Mouse (Mus musculus): ENCODE results near the gene Npas4. TPM values are rescaled to one million over a fixed set of nuclear protein-coding genes. Genes with fewer than 3 reads are reported as not detected.
"Not testable (repeated sequence)": the region's sequence is repeated elsewhere in the genome, so short reads cannot be mapped to it uniquely, and the experiment has no call there.

Npas4 gene
- polyA plus RNA-seq, 1 experiment from 2014 or later = not detected

DNA sequence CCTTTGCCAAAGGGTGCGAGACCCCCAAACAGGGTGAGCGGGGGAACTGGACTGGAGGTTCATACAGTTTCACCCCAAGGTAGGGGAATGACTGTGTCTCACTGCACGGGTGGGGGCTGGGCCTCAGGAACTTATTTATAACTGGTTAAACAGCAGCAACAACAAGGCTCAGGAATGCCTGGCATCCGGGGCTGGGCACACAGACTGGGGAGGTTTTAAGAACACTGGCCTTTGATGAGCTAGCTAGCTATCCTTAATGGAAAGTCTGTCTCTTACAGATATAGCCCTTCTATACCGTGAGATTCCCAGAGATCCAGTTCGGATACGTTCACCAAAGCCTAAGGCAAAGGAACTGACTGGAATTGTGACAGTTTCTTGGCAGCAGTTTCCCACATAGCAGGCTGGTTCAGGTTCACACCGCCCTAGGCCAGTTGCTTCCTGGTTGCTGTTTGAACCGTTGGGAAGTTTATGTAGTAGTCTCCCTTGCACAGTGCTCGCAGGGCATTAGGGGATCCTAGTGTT lies 26.2 kb upstream of the Npas4 start:
- no peak for DNase-seq (ENCODE audit: extremely low spot score, low spot score)
- Histone ChIP-seq H3K36me3 (replicated peaks) (no peaks in the 10 kb centered on the region), H3K4me1 (peaks cover 9% of the 10 kb centered on the region), H3K27ac (no peak overlapping the region), H3K9me3 (no peaks in the 10 kb centered on the region), H3K4me3 (peak overlapping the region; percentile 19; the same call in 1 of the 2 replicates), H3K27me3 (ENCODE audit: poor library complexity, severe bottlenecking) (no peaks in the 10 kb centered on the region)
- 56% methylated on average over 10 of the region's 10 CpGs for WGBS

DNA sequence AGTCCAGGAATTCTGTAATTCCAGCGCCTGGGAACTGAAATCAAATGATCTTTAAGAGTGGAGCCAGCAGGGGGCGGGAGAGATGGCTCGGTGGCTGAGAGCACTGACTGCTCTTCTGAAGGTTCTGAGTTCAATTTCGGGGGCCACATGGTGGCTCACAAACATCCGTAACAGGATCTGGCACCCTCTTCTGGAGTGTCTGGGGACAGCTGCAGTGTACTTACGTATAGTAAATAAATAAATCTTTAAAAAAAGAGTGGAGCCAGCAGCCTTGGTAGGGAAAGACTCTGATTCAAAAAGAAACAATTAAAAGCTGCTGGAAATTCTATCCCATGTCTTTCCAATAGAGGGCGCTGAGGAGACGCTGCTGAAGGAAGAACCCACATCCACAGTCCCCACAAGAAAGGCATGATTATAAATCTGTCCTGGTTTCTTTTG lies 24.9 kb upstream of the Npas4 start:
- WGBS = 18% methylated on average over 8 of the region's 8 CpGs
- DNase-seq (ENCODE audit: extremely low spot score, low spot score) = no peak
- Histone ChIP-seq H3K27ac (no peak overlapping the region), H3K4me1 (peaks cover 9% of the 10 kb centered on the region), H3K4me3 (no peak overlapping the region), H3K36me3 (replicated peaks) (no peaks in the 10 kb centered on the region), H3K9me3 (no peaks in the 10 kb centered on the region), H3K27me3 (ENCODE audit: poor library complexity, severe bottlenecking) (no peaks in the 10 kb centered on the region)

DNA sequence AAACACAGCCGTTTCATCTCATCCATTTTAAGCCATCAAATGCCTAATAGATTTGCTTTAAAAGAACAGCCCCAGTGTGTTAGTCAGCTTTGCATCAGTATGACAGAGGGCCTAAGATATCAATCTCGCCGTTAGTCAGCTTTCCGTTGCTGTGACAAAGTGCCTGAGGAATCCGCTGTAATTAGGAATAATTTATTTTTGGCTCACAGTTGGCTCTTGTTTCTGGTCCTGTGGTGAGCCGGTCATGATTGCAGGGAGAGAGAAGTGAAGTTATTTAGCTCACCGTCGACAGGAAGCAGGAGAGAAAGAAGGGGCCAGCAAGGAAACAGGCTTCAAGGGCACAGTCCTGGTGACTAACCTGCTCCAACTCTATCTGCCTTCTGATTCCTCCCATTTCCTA lies 23.0 kb upstream of the Npas4 start:
- no peaks in the 10 kb centered on the region for H3K27me3 ChIP-seq (ENCODE audit: poor library complexity, severe bottlenecking)
- WGBS = 84% methylated on average over 8 of the region's 8 CpGs

DNA sequence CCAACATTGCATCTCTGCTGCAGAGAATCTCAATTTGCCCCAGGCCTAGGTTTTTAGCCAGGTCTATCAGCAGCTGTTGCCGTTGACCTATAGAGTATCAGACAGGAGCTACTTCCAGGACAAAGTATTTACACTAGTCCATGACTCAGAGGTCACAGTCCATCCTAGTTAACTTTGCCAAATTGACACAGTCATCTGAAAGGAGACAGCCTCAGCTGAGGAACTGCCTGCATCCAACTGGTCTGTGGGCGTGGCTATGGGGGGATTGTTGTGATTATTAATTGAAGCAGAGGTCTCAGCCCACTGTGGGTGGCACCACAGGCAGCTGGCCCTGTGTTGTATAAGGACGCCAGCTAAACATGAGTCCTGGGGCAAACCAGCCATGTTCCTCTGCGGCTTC lies 14.8 kb upstream of the Npas4 start:
- H3K9me3 ChIP-seq = peaks cover 10% of the 10 kb centered on the region
- 74% methylated on average over 4 of the region's 4 CpGs for WGBS
- H3K27me3 ChIP-seq (ENCODE audit: poor library complexity, severe bottlenecking) = peaks cover 17% of the 10 kb centered on the region
- no peak overlapping the region for H3K4me3 ChIP-seq
- peaks cover 16% of the 10 kb centered on the region for H3K4me1 ChIP-seq
- H3K36me3 ChIP-seq (replicated peaks) = no peaks in the 10 kb centered on the region
- no peak for DNase-seq (ENCODE audit: extremely low spot score, low spot score)
- no peak overlapping the region for H3K27ac ChIP-seq

More for the DNA sequence above, 23.0 kb upstream of the Npas4 start:
- H3K27ac ChIP-seq = no peak overlapping the region
- H3K4me1 ChIP-seq = peaks cover 9% of the 10 kb centered on the region
- H3K4me3 ChIP-seq = no peak overlapping the region
- DNase-seq (ENCODE audit: extremely low spot score, low spot score) = no peak
- H3K36me3 ChIP-seq (replicated peaks) = no peaks in the 10 kb centered on the region
- no peaks in the 10 kb centered on the region for H3K9me3 ChIP-seq

DNA sequence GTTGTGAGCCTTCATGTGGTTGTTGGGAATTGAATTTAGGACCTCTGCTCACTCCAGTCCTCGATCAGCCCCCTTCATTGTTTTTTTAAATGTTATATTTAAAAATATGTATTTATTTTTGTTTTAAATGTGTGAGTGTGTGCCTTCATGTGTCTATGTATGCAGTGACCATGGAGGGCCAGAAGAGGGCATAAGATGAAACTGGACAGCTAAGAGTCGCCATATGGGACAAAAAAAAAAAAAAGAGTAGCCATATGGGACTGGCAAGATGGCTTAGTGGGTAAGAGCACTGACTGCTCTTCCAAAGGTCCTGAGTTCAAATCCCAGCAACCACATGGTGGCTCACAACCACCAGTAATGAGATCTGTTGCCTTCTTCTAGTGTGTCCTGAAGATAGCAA lies 13.5 kb upstream of the Npas4 start:
- Histone ChIP-seq H3K27me3 (ENCODE audit: poor library complexity, severe bottlenecking) (peaks cover 30% of the 10 kb centered on the region), H3K4me1 (peaks cover 16% of the 10 kb centered on the region)
- not testable (repeated sequence) for H3K4me3 ChIP-seq; H3K36me3 ChIP-seq (replicated peaks); H3K9me3 ChIP-seq; H3K27ac ChIP-seq; DNase-seq (ENCODE audit: extremely low spot score, low spot score)
- WGBS = 67% methylated on average over 2 of the region's 2 CpGs

DNA sequence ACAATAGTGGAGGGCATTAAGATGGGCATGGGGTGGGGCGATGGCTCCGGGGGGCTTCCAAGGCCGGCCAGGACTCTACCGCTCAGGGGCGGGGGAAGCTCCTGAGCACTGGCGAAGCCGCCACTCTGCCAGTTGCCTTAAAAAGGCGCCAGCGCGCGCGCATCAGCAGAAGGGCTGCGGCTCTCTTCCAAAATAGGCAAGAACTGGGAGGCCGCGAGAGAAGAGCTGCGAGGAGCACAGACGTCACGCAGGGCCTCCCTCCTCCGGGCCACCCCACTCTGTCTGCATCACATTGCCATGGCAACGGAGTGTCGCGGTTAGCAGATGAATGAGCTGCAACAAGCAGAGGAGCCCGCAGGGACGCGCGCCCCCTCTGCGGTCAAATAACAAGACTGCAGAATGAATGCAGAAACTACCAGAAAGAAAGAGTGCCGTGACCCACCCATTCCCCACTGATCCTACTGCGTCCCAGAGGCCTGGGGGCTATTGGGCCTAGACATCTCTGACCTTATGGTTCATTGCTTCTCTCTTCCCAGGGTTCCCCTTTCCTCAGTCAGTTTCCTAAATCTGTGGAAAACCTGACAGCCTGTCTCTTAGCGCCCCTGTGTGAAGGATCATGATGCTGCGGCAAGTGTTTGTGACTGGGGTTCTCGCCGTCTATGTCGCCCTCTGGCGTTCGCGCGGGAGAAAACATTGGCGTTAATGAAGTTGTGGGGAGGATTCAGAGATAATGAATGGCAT lies 11.7 kb upstream of the Npas4 start:
- under 1% methylated on average over 39 of the region's 39 CpGs for WGBS
- H3K27me3 ChIP-seq (ENCODE audit: poor library complexity, severe bottlenecking) = peaks cover 30% of the 10 kb centered on the region
- peaks cover 16% of the 10 kb centered on the region for H3K4me1 ChIP-seq
- H3K27ac ChIP-seq = peak overlapping the region; percentile 73
- peak; percentile 88 for DNase-seq (ENCODE audit: extremely low spot score, low spot score)
- no peaks in the 10 kb centered on the region for H3K36me3 ChIP-seq (replicated peaks)
- H3K9me3 ChIP-seq = peaks cover 6% of the 10 kb centered on the region
- H3K4me3 ChIP-seq = peak overlapping the region; percentile 54

DNA sequence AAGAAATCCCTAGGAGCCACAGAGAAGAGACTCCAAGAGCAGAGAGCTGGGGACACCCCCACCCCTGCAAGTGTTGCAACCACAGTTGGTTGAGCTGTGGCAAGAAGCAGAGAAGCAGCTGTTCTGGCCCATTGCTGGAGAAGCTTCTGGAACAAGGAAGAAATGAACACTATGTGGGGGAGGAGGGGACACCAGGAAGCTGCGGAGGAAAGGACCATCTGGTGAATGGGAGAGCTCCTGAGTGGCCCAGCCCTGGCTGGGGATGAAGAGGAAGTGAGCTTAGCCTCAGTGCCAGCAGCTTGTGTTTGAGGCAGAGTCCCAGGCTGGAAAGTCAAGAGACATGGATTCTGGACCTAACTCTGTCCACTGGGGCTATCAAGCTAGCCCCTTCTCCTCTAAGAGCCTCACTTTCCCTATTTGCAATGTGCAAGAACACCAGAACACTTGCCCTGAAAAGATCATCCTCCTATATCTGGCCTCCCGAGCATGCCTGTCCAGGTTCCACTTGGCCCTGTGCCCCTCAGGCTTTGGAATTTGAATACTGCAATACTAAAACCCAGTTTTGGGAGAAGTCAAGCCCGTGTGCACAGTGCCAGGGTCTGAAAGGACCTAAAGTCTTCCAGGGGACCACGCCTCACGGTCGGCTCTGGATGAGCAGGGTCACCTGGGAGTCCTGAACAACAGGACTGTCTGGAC lies 9.5 kb upstream of the Npas4 start:
- Histone ChIP-seq H3K27ac (no peak overlapping the region), H3K9me3 (no peaks in the 10 kb centered on the region), H3K36me3 (replicated peaks) (no peaks in the 10 kb centered on the region), H3K27me3 (ENCODE audit: poor library complexity, severe bottlenecking) (peaks cover 30% of the 10 kb centered on the region), H3K4me1 (peaks cover 16% of the 10 kb centered on the region), H3K4me3 (no peak overlapping the region)
- no peak for DNase-seq (ENCODE audit: extremely low spot score, low spot score)
- WGBS = 80% methylated on average over 6 of the region's 6 CpGs

DNA sequence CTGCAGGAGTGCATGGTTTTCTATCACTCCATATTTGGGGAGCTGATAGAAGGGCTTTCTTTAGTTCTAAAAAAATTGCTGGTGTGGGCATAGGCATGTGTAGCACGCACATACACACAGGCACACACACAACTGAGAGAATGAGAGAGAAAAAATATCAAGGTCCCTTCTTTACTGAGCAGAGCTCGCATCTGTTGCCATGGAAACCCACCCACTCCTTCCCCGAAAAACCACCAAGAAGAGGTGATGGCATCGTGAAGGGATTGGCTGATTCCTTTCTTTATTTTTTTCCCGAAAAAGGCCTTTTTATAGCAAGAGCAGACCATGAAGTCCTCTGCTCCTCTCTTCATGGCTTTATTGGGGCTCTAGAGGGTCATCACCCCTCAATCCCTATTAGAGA lies 3.9 kb upstream of the Npas4 start:
- Histone ChIP-seq H3K4me3 (no peak overlapping the region), H3K9me3 (no peaks in the 10 kb centered on the region), H3K27ac (no peak overlapping the region), H3K27me3 (ENCODE audit: poor library complexity, severe bottlenecking) (peaks cover 53% of the 10 kb centered on the region), H3K4me1 (peaks cover 15% of the 10 kb centered on the region), H3K36me3 (replicated peaks) (no peaks in the 10 kb centered on the region)
- WGBS = 69% methylated on average over 5 of the region's 5 CpGs
- DNase-seq (ENCODE audit: extremely low spot score, low spot score) = no peak

DNA sequence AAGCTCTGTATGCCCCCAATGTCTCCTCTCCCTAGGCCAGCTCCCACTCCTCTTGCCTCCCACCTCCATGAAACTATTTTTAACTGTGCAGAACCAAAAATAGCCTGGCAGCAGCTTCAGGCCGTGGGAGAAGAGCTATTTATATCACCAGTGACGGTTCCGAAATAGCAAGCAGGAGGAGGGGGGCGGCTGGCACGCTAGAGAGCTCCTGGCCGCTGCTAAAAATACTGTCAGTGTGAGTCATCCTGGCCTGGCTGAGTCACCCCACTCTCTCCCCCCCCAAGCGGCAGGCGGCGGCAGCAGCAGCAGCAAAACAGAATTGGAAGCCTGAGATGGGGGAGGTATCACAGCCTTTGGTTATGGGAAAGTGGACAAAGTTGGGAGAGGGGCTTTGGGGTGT lies 2.8 kb upstream of the Npas4 start:
- H3K27me3 ChIP-seq (ENCODE audit: poor library complexity, severe bottlenecking) = peaks cover 61% of the 10 kb centered on the region

DNA sequence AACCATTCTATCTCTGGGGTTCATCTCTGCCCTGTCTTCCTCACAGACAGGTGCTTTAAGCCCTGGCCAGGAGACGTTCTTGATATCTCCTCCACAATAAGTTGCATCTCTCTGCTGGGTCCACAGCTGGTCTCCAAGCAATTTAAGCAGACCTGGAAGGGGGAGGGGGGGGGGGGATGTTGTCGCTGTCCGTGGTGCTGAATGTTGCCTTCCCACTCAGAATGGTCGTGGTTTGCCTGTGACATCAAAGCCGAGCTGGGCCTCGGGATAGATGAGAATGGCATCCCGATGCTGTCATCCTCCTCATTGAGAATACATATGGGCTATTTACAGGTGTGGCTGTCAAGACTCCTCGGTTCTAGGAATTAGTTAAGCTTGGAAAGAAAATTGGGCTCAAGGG lies 2.3 kb upstream of the Npas4 start:
- WGBS = 15% methylated on average over 8 of the region's 8 CpGs
- peaks cover 61% of the 10 kb centered on the region for H3K27me3 ChIP-seq (ENCODE audit: poor library complexity, severe bottlenecking)
- peaks cover 15% of the 10 kb centered on the region for H3K4me1 ChIP-seq
- no peak for DNase-seq (ENCODE audit: extremely low spot score, low spot score)
- H3K9me3 ChIP-seq = no peaks in the 10 kb centered on the region
- H3K27ac ChIP-seq = no peak overlapping the region
- H3K4me3 ChIP-seq = no peak overlapping the region
- no peaks in the 10 kb centered on the region for H3K36me3 ChIP-seq (replicated peaks)

More for the DNA sequence above, 2.8 kb upstream of the Npas4 start:
- peaks cover 15% of the 10 kb centered on the region for H3K4me1 ChIP-seq
- no peaks in the 10 kb centered on the region for H3K9me3 ChIP-seq
- DNase-seq (ENCODE audit: extremely low spot score, low spot score) = no peak
- H3K36me3 ChIP-seq (replicated peaks) = no peaks in the 10 kb centered on the region
- 5% methylated on average over 9 of the region's 9 CpGs for WGBS
- no peak overlapping the region for H3K4me3 ChIP-seq
- no peak overlapping the region for H3K27ac ChIP-seq

DNA sequence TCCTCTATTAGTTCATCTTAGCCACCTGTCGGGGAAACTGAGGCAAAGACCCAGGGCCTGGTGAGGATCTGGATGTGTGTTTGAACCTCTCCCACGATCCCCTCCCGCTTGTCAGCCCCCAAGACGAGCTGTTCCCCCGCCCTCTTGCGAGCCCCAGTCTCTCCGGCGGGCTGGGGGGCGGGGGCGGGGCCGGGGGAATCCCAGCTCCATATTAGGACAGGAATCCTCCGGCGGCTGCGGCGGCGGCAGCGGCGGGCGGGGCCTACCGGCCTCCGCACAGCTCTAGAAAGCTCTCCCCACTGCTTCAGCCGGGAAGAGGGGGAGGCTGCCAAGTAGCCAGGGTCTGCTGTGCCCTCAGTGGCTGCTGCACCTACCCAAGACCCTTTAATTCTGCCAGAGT lies 600 bp upstream of the Npas4 start:
- WGBS = 3% methylated on average over 21 of the region's 22 CpGs
- no peak for DNase-seq (ENCODE audit: extremely low spot score, low spot score)
- no peak overlapping the region for H3K27ac ChIP-seq
- peaks cover 69% of the 10 kb centered on the region for H3K27me3 ChIP-seq (ENCODE audit: poor library complexity, severe bottlenecking)
- no peaks in the 10 kb centered on the region for H3K36me3 ChIP-seq (replicated peaks)
- no peaks in the 10 kb centered on the region for H3K9me3 ChIP-seq
- H3K4me1 ChIP-seq = peaks cover 15% of the 10 kb centered on the region
- peak overlapping the region; percentile 18 for H3K4me3 ChIP-seq

DNA sequence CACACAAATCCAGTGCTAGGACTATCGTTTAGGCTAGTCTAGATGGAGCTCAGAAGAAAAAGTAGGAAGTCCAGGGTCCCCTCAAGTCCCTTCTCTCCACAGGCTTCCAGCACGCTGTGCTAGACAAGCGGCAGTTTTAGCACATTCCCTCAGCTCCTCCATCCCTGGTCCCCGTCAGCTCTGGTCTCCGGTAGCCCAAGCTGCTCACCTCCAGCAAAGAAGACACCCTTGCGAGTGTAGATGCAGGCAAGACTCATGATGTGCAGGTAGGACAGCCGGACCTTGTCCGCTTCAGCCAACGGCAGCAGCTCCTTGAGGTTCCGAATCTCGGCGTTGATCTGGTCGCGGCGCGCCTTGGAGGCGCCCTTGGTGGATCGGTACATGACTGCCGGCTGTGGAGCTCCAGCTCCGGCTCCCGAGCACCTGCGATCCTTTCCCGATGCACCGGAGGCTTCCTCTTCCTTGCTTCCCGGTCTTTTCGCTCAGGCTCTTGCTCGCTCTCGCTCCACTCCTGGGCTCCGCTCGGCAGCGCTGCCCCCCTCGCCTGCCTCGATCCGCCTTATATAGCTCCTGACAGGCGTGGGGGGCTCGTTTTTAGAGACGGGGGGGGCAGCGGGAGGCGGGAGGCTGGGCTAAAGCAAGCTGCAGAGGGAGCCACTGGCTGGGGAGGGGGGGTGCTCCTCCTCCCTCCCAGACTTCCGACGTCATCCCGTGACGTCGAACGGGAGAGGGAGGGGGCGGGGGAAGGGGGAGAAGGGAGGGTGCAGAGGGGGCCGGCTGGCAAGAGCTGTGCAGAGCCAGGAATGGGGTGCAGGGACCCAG lies 471 bp downstream of the Npas4 start:
- 18% methylated on average over 43 of the region's 47 CpGs for WGBS
- no peak for DNase-seq (ENCODE audit: extremely low spot score, low spot score)
- Histone ChIP-seq H3K27me3 (ENCODE audit: poor library complexity, severe bottlenecking) (peaks cover 80% of the 10 kb centered on the region), H3K4me3 (peak overlapping the region; percentile 35), H3K9me3 (no peaks in the 10 kb centered on the region), H3K4me1 (peaks cover 15% of the 10 kb centered on the region), H3K36me3 (replicated peaks) (no peaks in the 10 kb centered on the region), H3K27ac (no peak overlapping the region)

Measured in forebrain, embryonic 10.5 days (tissue).